Mouse (Mus musculus): ENCODE measurements around the gene Abraxas1. TPM values are rescaled to one million over a fixed set of nuclear protein-coding genes. Genes with fewer than 3 reads are reported as not detected.

Gene Abraxas1
- total RNA-seq (2021) = 10 to 100 TPM; 11.0 to 13.2 TPM

GRCm38 (mm10) chr5:100820483-100821184 lies at the start of gene Abraxas1:
Gene Abraxas1, minus strand, starts transcription at chr5:100820965.
- peak; percentile 87 for DNase-seq
- intact Hi-C loops (cut with DNase I) = loop anchor here (1.0 to 2.0 kb wide), 2 partner anchors 22 to 26 kb away; partner anchors contain the start of genes Helq and Mrps18c

DNA sequence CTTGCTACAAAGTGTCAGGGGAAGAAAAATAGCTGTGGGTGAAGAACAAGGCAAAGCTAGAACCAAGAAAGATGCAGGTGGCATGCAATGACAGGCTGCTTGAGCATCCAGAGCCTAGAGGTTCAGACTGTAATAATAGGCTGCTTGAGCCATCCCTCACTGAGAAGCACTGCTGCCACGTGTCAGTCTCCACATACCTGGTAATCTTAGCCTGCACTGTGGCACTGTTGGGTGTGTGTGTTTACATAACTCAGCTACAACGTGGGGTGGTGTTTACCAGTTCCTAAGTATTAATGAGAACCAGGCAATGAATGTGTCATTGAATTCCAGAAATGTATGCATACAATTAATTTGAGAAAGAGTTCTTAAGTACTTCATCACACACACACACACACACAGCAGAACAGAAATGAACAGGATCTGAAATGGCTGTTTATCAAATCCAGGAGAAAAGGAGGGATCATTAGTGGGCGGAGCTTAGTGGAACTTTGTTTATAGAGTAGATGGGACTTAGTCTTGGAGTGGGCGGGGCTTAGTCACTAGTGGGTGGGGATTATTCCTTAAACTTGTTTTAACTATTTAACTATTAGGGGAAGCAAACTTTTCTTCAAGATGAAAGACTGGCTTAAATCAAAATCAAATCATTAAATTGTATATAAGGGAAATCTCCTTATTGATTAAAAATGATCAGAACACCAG lies 48.6 kb upstream of the Abraxas1 start:
- intact Hi-C loops (cut with DNase I) = loop anchor here (5.0 kb wide), 1 partner anchor 38 kb away; no protein-coding TSS in a partner anchor
- no peak for DNase-seq

GRCm38 (mm10) chr5:100866183-100866582 lies 45.4 kb upstream of the Abraxas1 start:
- intact Hi-C loops (cut with DNase I) = loop anchor here (5.0 kb wide), 1 partner anchor 41 kb away; no protein-coding TSS in a partner anchor
- no peak for DNase-seq

DNA sequence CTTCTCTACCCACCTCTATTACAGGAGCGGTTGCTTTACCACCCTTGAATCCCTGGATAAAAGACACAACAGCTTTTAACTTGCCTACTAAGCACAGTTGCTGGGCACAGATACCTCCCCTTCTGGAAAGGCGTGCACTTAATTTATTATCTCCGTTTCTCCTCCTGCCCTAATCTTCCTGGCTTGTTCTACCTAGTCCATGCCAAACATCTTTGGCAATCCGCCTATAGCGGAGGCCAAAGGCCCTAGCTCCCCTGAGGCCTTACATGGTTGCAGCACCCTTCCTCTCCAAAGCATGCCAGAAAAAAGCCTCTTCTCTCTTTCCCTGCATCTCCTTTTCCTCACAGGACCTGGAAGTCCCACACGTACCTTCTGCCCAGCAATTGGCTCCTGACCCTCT lies 43.7 kb upstream of the Abraxas1 start:
- intact Hi-C loops (cut with DNase I) = no loop called here
- peak; percentile 44 to 52 for DNase-seq

- DNase-seq = no peak
- intact Hi-C loops (cut with DNase I) = no loop called here
These were observed 42.3 kb upstream of the Abraxas1 start for GRCm38 (mm10) chr5:100863091-100863490.

DNA sequence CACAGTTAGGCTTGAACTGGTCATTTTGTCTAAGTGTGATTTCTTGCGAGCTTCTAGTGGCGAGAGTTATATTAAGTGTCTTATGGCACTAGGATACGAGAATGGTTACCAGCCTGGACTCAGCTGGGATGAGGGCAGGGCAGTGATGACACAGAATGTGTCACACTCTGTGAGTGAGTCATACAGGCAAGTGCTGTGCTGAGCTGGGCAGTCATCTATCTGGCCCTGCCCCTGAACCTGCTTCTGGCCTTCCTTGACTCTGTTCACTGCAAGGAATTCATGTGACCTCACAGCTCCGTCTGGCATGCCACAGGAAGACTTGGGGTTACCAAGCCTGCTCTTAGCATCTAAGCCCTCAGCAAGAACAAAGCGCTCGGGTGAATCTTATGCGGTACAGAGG lies 41.0 kb upstream of the Abraxas1 start:
- DNase-seq = no peak
- intact Hi-C loops (cut with DNase I) = no loop called here

DNA sequence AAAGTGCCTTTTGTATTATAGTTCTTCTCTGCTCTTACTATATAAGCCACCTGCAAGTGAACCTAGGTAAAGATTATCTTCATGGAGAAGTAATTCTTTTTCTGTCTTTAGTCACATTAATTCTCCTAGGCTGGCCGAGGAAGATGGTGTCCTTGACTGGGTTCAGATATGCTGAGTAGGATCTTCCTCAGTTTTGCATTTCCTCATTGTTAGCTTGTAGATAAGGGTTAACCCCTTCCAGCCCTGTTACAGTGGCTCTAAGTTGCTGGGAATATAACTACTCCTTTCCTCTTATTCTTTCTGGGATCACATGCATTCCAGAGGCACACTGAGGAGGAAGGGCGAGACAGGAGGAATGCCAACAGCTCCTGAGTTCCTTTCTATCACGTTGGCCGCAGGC lies 40.4 kb upstream of the Abraxas1 start:
- intact Hi-C loops (cut with DNase I) = no loop called here
- no peak for DNase-seq

DNA sequence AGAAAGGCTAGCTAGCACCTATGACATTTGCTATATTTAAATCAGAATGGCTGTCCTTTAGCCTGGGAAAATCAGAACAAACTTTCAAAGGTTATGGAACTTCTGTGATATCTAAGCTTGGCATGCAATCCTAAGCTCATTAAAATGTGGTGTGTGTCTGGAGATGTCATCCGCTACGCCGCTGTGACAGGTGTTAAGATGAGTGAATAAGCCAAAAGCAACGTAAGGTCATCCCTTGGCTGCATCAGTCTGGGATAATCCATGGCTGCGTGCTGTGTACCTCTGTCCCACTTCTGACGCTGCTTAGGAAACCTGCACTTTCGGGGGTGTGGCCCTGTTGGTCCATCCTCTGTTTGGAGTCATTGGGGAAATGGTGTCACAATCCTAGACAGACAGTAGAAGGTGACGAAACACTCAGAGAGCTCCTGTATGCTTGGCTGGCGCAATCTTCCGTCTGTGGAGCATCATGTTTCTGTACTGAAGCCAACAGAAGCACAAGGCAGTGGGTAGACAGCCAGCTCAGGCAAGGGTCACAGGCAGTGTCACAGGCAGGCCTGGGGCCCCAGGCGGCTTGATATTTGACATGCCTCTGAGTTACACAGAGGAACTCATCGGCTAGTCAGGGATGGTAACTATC lies 39.8 kb upstream of the Abraxas1 start:
- intact Hi-C loops (cut with DNase I) = loop anchor here (1.0 kb wide), 1 partner anchor 22 kb away; no protein-coding TSS in a partner anchor
- DNase-seq = peak; percentile 60 to 75

DNA sequence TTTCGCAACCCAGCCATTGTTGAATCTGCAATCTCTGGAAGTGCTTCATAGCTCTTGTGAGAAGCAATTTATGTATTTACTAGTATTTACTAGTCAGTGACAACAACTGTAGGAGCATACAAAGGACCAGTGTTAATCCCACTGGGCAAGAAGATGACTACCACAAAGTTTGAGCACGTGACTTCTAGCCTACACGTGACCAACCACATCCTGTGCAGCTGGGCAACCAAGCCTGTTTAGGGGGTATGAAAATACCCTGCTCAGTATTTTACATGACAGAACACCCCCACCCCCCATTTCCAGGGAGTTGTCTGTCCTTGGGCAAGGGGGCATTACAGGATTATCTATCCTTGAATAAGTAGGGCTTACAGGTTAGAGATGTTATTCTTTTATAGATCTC lies 35.8 kb upstream of the Abraxas1 start:
- DNase-seq = no peak
- intact Hi-C loops (cut with DNase I) = no loop called here

DNA sequence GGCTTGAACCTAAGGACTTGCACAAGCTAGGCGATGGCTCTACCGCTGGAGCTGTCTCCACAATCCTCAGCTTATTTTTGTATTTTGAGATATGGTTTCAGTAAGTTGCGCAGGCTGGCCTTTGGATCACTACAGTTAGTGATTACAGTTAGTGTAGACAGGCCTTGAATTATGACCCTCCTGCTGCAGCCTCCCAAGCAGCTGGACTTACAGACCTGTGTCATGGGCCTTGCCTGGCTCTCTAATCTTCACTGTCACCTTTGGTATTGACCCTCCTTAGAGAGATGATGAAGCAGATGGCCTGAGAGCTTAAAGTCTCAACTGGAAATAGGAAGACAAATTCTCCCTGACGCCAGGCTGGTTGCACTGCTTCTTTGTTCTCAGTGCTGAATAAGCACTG lies 33.2 kb upstream of the Abraxas1 start:
- no peak for DNase-seq
- intact Hi-C loops (cut with DNase I) = no loop called here

GRCm38 (mm10) chr5:100847143-100847542 lies 26.4 kb upstream of the Abraxas1 start:
- intact Hi-C loops (cut with DNase I) = loop anchor here (5.0 kb wide), 1 partner anchor 65 kb away; no protein-coding TSS in a partner anchor
- no peak for DNase-seq

GRCm38 (mm10) chr5:100846599-100846920 lies 25.8 kb upstream of the Abraxas1 start:
- no peak for DNase-seq
- intact Hi-C loops (cut with DNase I) = loop anchor here (1.0 to 5.0 kb wide), 2 partner anchors 26 to 66 kb away; partner anchors contain the start of gene Abraxas1

DNA sequence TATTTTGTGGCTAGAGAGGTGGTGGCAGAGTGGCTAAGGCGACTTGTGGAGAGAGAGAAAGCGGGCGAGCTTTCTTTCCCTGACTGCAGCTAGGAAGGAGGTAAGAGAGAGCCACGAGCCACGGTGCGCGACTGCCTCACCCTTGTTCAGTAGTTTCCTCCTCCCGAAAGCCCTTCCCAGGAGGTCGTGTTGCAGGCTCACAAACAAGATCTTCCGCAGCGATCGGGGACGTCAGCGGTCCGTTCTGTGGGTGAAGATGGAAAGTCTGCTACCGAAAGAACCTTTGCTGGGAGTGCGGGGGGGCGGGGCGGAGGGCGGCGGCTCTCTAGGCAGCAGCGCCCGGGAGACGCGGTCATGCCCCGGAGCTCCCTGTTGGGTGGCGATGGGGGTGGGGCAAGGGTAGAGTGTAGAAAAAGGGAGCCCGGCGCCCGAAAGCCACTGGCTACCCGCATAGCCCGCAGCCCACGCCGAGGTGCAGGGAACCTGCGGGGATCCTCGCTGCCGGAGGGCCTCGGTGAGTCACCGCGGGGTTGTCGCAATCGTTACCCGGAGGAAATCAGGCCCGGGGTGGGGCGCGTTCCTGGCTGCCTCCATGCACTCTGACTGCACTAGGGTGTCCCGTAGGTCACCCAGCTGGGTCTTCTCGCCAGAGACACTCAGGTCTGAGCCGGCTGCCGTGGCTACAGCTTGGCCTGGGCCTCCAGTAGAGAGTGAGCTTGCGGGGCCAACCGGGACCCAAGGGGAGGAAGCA lies 25.3 kb upstream of the Abraxas1 start:
- intact Hi-C loops (cut with DNase I) = loop anchor here (1.0 to 5.0 kb wide), 2 partner anchors 26 to 66 kb away; partner anchors contain the start of gene Abraxas1
- peak; percentile 74 to 86 for DNase-seq

GRCm38 (mm10) chr5:100845485-100845847 lies 24.7 kb upstream of the Abraxas1 start, which contains the start of gene Gpat3:
Gene Gpat3, plus strand, starts transcription at chr5:100845713.
- intact Hi-C loops (cut with DNase I) = loop anchor here (5.0 kb wide), 1 partner anchor 67 kb away; no protein-coding TSS in a partner anchor
- DNase-seq = peak; percentile 46 to 54

DNA sequence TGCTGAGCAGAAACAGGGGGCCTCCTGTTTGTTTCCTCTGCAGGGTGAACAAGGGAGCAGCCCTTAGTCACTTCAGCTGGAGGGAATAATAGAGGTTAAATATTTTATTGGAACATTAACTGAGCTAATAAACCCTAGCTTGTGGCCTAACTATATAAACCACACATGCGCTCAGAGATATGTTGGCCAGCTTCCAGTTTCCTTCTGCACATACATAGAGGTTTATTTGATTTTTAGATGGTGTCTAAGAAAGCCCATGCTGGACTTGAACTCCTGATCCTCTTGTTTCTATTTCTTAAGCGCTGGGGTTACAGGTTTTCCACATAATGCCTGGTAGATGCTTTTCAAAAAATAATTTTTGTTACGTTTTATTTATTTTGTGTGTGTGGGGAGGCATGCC lies 23.7 kb upstream of the Abraxas1 start:
- no peak for DNase-seq
- intact Hi-C loops (cut with DNase I) = no loop called here

- peak; percentile 29 to 45 for DNase-seq
- intact Hi-C loops (cut with DNase I) = loop anchor here (1.0 kb wide), 1 partner anchor 22 kb away; no protein-coding TSS in a partner anchor
These were observed 17.1 kb upstream of the Abraxas1 start for GRCm38 (mm10) chr5:100837907-100838306.

GRCm38 (mm10) chr5:100835862-100836538 lies 15.2 kb upstream of the Abraxas1 start:
- intact Hi-C loops (cut with DNase I) = no loop called here
- no peak for DNase-seq

- DNase-seq = no peak
- intact Hi-C loops (cut with DNase I) = no loop called here
These were observed 13.1 kb upstream of the Abraxas1 start for GRCm38 (mm10) chr5:100833841-100834240.

DNA sequence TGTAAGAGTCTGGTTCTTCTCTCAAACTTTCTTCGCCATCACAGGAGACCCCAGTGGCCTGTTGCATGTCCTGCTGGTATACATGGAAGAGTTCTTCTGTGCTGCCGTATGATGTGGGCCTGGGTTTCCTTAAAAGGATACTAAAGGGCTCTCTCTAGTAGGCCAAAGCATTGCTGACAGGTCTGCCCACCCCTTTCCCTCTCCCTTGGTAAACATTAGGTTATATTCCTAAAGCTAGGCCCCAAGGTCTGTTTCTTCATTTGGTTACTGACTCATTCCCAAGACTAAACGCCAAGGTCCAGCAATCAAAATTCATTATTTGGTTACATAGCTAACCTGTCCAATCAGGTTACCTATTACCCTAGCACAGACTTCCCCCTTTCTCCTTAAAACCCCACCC lies 11.9 kb upstream of the Abraxas1 start:
- DNase-seq = no peak
- intact Hi-C loops (cut with DNase I) = no loop called here

GRCm38 (mm10) chr5:100828701-100829100 lies 7.9 kb upstream of the Abraxas1 start:
- intact Hi-C loops (cut with DNase I) = no loop called here
- no peak for DNase-seq
